ENCODE assay signal across 12 mouse cellular contexts in genomic region chr14:17904554-17904953, GRCm38 (mm10).
A peak's percentile ranks its signal among the peaks of the same experiment; 100 is the strongest.
DNase-seq lines count a peak whose midpoint lies in the region; ATAC-seq lines count a peak whose summit lies in the region.
"Had no signal": no experiment of that assay in that cellular context is flagged by ENCODE, and none has a peak within 500 bp of the region (broad histone marks: within the 10 kb centered on the region; RNA-seq: fewer than 3 reads in every experiment).

No protein-coding gene starts in this region.

- no peak for ATAC-seq in midbrain, embryonic 14.5 days (ENCODE audit: low FRiP score, low TSS enrichment)
- ATAC-seq: midbrain, embryonic 16.5 days had no signal

- no peaks in the 10 kb centered on the region for H3K4me1 ChIP-seq in midbrain, embryonic 14.5 days (ENCODE audit: control insufficient read depth, insufficient read depth, low read length)
- no peaks in the 10 kb centered on the region for H3K4me1 ChIP-seq in midbrain, embryonic 10.5 days
- H3K4me1 ChIP-seq in embryonic facial prominence, embryonic 10.5 days: no peaks in the 10 kb centered on the region
- H3K4me1 ChIP-seq: hindbrain, embryonic 15.5 days had no signal

- H3K27me3 ChIP-seq in midbrain, embryonic 14.5 days (ENCODE audit: control insufficient read depth, insufficient read depth, low read length): no peaks in the 10 kb centered on the region
- no peaks in the 10 kb centered on the region for H3K27me3 ChIP-seq in midbrain, embryonic 10.5 days (ENCODE audit: low read depth, poor library complexity, severe bottlenecking)
- H3K27me3 ChIP-seq in embryonic facial prominence, embryonic 10.5 days (replicated peaks; ENCODE audit: low read depth, poor library complexity, severe bottlenecking): no peaks in the 10 kb centered on the region
- H3K27me3 ChIP-seq: hindbrain, embryonic 15.5 days had no signal

- H3K36me3 ChIP-seq in midbrain, embryonic 14.5 days (ENCODE audit: control insufficient read depth, insufficient read depth, low read length): no peaks in the 10 kb centered on the region
- H3K36me3 ChIP-seq in midbrain, embryonic 10.5 days: no peaks in the 10 kb centered on the region
- no peaks in the 10 kb centered on the region for H3K36me3 ChIP-seq in embryonic facial prominence, embryonic 10.5 days (replicated peaks)
- H3K36me3 ChIP-seq: hindbrain, embryonic 15.5 days had no signal

- no peak overlapping the region for H3K27ac ChIP-seq in midbrain, embryonic 14.5 days (replicated peaks; ENCODE audit: low read depth, low read length)
- H3K27ac ChIP-seq in midbrain, embryonic 10.5 days (replicated peaks): no peak overlapping the region
- H3K27ac ChIP-seq in embryonic facial prominence, embryonic 10.5 days (replicated peaks): no peak overlapping the region
- H3K27ac ChIP-seq: hindbrain, embryonic 15.5 days had no signal

- H3K4me3 ChIP-seq in midbrain, embryonic 14.5 days (replicated peaks; ENCODE audit: low read depth, low read length): no peak overlapping the region
- H3K4me3 ChIP-seq in midbrain, embryonic 10.5 days: no peak overlapping the region
- no peak overlapping the region for H3K4me3 ChIP-seq in embryonic facial prominence, embryonic 10.5 days
- H3K4me3 ChIP-seq: hindbrain, embryonic 15.5 days had no signal

- H3K9ac ChIP-seq in midbrain, embryonic 14.5 days (replicated peaks; ENCODE audit: low read length): no peak overlapping the region
- H3K9ac ChIP-seq: hindbrain, embryonic 15.5 days had no signal

- no peak overlapping the region for H3K4me2 ChIP-seq in midbrain, embryonic 14.5 days (ENCODE audit: low read length)
- H3K4me2 ChIP-seq: hindbrain, embryonic 15.5 days had no signal

- H3K9me3 ChIP-seq in midbrain, embryonic 14.5 days (ENCODE audit: control insufficient read depth, low read length): no peaks in the 10 kb centered on the region
- H3K9me3 ChIP-seq in midbrain, embryonic 10.5 days (replicated peaks): no peaks in the 10 kb centered on the region
- H3K9me3 ChIP-seq in embryonic facial prominence, embryonic 10.5 days: no peaks in the 10 kb centered on the region
- H3K9me3 ChIP-seq: hindbrain, embryonic 15.5 days had no signal

- DNase-seq in gastrocnemius, adult 8-10 months (ENCODE audit: low spot score in 2 of 2): peak; percentile 6 to 24
- DNase-seq in gastrocnemius, postnatal 4 days (ENCODE audit: low spot score in 2 of 2): no peak
- peak; percentile 13 for DNase-seq in midbrain, embryonic 14.5 days
- DNase-seq in midbrain, embryonic 10.5 days (ENCODE audit: low spot score): no peak
- DNase-seq in embryonic facial prominence, embryonic 10.5 days (ENCODE audit: low spot score): peak; percentile 19
- DNase-seq in retina, postnatal 1 day: peak; percentile 30
- no peak for DNase-seq in heart, adult 11 months
- DNase-seq in layer of hippocampus, adult 11-12 months (ENCODE audit: low spot score): no peak
- DNase-seq: cerebellum, adult 9-11 months; right cerebral cortex, postnatal 25 days had no signal

- 61% methylated on average over 1 of the region's 1 CpGs for WGBS in midbrain, embryonic 14.5 days
- 48% methylated on average over 1 of the region's 1 CpGs for WGBS in midbrain, embryonic 10.5 days
- 62% methylated on average over 1 of the region's 1 CpGs for WGBS in embryonic facial prominence, embryonic 10.5 days

Comparison
In these comparisons a context has a peak if more than half of its experiments do, and no peak if none do; other contexts are left out.
1. DNase-seq: peak in gastrocnemius, adult 8-10 months (2 of 2), midbrain, embryonic 14.5 days (single experiment), embryonic facial prominence, embryonic 10.5 days (single experiment) and retina, postnatal 1 day (single experiment); none in gastrocnemius, postnatal 4 days (0 of 2), midbrain, embryonic 10.5 days (single experiment), heart, adult 11 months (single experiment) and layer of hippocampus, adult 11-12 months (single experiment).